Mouse (Mus musculus): ENCODE measurements at regions not wholly inside any gene's neighbourhood (a gene's known extent, or its start where the extent isn't known, plus 50 kb on each side); places are given as distances from the start of the nearest gene placed in this dataset.

DNA sequence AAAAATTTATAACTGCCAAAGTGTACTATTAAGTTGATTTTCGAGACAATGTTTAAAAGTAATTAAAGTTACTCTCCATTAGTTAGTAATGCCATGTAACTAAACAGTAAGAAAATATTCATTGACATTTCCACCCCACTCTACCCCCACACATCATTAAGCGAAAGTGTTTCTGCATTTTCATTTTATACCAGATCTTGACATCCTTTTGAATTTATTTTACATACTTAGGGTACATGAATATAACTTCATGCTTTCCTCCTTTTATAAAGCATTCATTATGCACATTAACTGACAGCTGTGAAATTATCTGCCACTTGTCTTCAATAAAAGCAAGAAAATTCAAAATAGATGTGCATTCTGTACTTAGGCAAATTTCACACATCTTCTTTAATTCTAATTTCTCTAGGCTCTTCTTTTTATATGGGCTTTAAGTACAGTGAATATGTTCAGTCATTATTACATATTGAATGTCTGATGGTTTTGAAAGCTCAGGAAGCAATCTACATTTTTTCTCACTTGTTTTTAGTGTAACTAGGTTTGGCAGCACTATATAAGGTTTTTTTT is 526.5 kb downstream of the Epha5 start:
- Histone ChIP-seq H3K9ac (replicated peaks) (no peak overlapping the region), H3K36me3 (no peaks in the 10 kb centered on the region), H3K4me1 (no peaks in the 10 kb centered on the region), H3K9me3 (no peaks in the 10 kb centered on the region), H3K27ac (replicated peaks) (no peak overlapping the region), H3K4me3 (no peak overlapping the region), H3K4me2 (replicated peaks) (no peak overlapping the region), H3K27me3 (no peaks in the 10 kb centered on the region)
- ATAC-seq (ENCODE audit: low FRiP score, low read depth), result no peak
- 72% methylated on average over 2 of the region's 2 CpGs for WGBS

DNA sequence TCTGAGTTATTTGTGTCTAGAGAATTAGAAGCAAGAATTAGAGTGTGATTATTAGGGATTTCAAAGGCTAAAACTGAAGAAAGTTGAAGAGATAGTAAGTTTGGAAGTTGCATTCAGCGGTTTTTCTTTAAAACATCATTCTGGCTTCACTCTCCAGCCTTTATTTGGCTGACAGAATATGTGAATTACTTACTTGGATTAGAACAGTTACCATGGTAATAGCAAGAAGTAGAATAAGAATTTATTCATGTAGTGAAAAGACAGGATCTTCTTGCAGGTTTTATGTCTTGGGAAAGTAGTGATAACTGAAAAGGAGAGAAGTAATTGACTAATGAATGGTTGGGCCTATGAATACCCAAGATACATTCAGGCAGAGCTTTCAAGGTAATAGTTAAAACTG is 517.1 kb upstream of the Tecrl start:
- no peak overlapping the region for H3K9ac ChIP-seq (replicated peaks)
- no peak for ATAC-seq (ENCODE audit: low FRiP score, low read depth)
- no peaks in the 10 kb centered on the region for H3K9me3 ChIP-seq
- no peak overlapping the region for H3K4me2 ChIP-seq (replicated peaks)
- H3K4me3 ChIP-seq, result no peak overlapping the region
- H3K4me1 ChIP-seq, result no peaks in the 10 kb centered on the region
- no peaks in the 10 kb centered on the region for H3K36me3 ChIP-seq
- H3K27ac ChIP-seq (replicated peaks), result no peak overlapping the region
- 14% methylated on average over 1 of the region's 1 CpGs for WGBS
- H3K27me3 ChIP-seq, result no peaks in the 10 kb centered on the region

DNA sequence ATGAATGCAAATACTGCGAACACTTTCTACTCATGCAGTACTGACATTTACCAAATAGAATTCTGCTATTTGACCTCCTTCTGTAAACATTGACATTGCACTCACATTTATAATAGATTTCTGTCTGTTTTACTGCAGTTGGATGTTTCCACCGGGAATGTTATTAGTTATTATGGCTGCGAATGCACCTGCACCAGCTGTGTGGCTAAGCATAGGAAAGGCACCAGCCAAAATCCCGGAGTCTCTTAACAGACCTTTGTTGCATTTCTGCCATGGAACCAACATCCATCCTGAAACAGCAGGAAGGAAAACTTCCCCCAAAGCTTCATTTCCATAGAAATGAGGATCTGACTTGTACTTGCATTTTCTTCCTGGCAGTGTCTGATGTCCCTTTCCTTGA is 513.4 kb upstream of the Tecrl start:
- Histone ChIP-seq H3K4me3 (no peak overlapping the region), H3K27ac (replicated peaks) (no peak overlapping the region), H3K4me2 (replicated peaks) (no peak overlapping the region), H3K9ac (replicated peaks) (no peak overlapping the region), H3K9me3 (no peaks in the 10 kb centered on the region), H3K36me3 (no peaks in the 10 kb centered on the region), H3K4me1 (no peaks in the 10 kb centered on the region), H3K27me3 (no peaks in the 10 kb centered on the region)
- 71% methylated on average over 4 of the region's 4 CpGs for WGBS
- no peak for ATAC-seq (ENCODE audit: low FRiP score, low read depth)

DNA sequence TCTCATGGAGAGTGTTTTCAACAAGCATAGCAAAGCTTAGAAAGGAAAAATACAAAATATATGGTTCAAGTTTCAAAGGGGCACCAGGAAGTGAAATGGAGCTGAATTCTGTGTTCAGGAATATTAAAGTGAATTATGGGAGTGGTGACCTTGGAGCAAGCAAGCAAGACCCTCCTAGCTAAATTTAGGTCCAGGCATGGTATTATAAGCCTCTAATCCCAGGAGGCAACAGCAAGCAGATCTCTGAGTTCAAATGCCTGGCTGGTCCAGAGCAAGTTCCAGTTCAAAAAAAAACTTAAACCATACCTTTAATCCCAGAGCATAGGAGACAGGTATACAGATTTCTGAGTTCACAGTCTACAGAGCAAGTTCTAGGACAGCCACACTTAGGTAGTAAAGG is 506.7 kb upstream of the Tecrl start:
- Histone ChIP-seq H3K9ac (replicated peaks) (no peak overlapping the region), H3K4me2 (replicated peaks) (no peak overlapping the region), H3K27me3 (no peaks in the 10 kb centered on the region), H3K36me3 (no peaks in the 10 kb centered on the region), H3K9me3 (no peaks in the 10 kb centered on the region), H3K4me1 (no peaks in the 10 kb centered on the region), H3K27ac (replicated peaks) (no peak overlapping the region), H3K4me3 (no peak overlapping the region)
- no peak for ATAC-seq (ENCODE audit: low FRiP score, low read depth)

DNA sequence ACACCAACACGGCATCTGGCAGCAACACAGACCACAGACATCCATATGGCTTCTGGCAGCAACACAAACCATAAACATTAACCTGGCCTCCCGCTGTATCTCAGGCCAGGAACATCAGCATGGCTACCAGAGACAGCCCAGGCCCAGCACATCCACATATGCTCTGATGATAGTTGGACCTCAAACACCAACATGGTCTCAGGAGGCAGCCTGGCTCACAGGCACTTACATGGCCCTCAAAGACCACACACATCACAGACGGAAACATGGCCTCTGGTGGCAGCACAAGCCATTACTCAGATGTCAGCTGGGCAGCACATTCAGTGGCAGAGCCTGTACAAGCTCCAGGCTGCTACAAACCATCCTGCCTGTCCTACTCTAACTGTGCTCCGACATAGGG is 497.0 kb upstream of the Tecrl start:
- 90% methylated on average over 4 of the region's 4 CpGs for WGBS
- Histone ChIP-seq H3K4me3 (no peak overlapping the region), H3K27me3 (no peaks in the 10 kb centered on the region), H3K9ac (replicated peaks) (no peak overlapping the region), H3K36me3 (no peaks in the 10 kb centered on the region), H3K4me1 (no peaks in the 10 kb centered on the region), H3K4me2 (replicated peaks) (no peak overlapping the region), H3K9me3 (no peaks in the 10 kb centered on the region), H3K27ac (replicated peaks) (no peak overlapping the region)
- no peak for ATAC-seq (ENCODE audit: low FRiP score, low read depth)

DNA sequence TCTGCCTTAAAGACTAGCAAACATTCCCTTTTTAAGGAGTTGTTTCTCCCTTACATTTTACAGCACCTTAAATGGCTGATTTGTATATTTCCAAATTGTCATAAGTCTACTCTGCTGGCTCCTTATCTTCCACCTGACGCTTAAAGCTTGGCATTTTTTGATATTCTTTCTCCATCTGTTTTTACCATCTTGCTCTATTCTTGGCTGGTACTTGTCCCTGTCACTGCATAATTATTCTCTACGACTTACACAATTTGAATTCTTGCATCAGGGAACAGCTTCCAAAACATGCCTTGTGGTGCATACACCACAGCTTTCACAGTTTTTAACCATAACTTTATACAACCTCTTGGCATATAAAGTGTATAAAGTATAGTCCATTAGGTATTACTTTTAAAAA is 471.6 kb upstream of the Tecrl start:
- no peak overlapping the region for H3K27ac ChIP-seq (replicated peaks)
- no peaks in the 10 kb centered on the region for H3K4me1 ChIP-seq
- no peak overlapping the region for H3K4me2 ChIP-seq (replicated peaks)
- ATAC-seq (ENCODE audit: low FRiP score, low read depth), result no peak
- no peak overlapping the region for H3K4me3 ChIP-seq
- H3K27me3 ChIP-seq, result no peaks in the 10 kb centered on the region
- H3K9ac ChIP-seq (replicated peaks), result no peak overlapping the region
- WGBS, result 93% methylated on average over 2 of the region's 2 CpGs
- no peaks in the 10 kb centered on the region for H3K9me3 ChIP-seq
- H3K36me3 ChIP-seq, result no peaks in the 10 kb centered on the region

DNA sequence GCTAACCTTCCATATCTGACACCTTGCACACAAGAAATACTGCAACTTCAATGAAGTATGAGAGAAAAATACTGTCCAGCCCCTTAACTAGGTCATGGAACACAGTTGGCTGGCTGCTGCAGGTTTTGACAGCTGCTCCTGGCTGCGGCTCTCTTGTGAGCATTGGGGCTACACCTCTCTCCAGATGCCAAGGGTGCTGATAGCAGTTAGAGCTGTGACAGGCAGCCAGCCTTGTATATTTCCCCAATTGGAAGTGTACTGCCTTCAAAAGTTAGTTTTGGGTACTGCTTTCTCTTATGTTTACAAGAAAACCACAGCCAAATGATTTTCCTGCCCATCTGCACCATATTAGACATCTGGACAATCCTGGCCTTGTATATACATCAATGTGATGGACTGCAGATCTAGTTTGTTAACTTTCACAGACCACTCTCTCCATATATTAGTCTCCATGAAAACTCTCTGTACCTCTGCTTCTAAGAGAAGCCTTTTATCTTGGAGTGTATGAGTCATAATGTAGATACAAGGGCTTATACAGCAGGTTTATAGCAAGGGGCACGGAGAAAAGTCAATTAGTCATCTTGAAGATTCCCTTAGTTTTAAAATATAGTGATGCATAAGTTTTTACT is 470.0 kb upstream of the Tecrl start:
- WGBS, result 85% methylated on average over 2 of the region's 2 CpGs

DNA sequence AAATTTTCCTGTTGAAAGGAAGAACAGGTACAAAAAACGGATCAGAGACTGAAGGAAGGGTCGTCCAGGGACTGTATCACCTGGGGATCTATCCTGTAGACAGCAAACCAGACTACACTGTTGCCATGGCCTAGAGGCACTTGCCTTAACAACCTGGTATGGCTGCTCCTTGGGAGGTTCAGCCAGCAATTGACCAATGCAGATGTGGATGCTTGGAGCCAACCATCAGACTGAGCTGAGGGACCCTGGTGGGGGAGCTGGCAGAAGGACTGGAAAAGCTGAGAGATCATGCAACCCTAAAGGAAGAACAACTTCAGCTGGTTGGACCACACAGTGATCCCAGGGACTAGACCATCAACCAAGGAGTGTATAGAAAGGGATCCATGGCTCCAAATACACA is 456.3 kb upstream of the Tecrl start:
- H3K4me3 ChIP-seq, result no peak overlapping the region
- no peak for ATAC-seq (ENCODE audit: low FRiP score, low read depth)
- no peak overlapping the region for H3K4me2 ChIP-seq (replicated peaks)
- no peaks in the 10 kb centered on the region for H3K9me3 ChIP-seq
- no peak overlapping the region for H3K27ac ChIP-seq (replicated peaks)
- no peaks in the 10 kb centered on the region for H3K36me3 ChIP-seq
- 72% methylated on average over 2 of the region's 2 CpGs for WGBS
- no peak overlapping the region for H3K9ac ChIP-seq (replicated peaks)
- H3K27me3 ChIP-seq, result no peaks in the 10 kb centered on the region
- no peaks in the 10 kb centered on the region for H3K4me1 ChIP-seq

More for the DNA sequence above, 470.0 kb upstream of the Tecrl start:
- Histone ChIP-seq H3K36me3 (no peaks in the 10 kb centered on the region), H3K4me3 (no peak overlapping the region), H3K27me3 (no peaks in the 10 kb centered on the region), H3K9me3 (no peaks in the 10 kb centered on the region), H3K4me1 (no peaks in the 10 kb centered on the region), H3K4me2 (replicated peaks) (no peak overlapping the region), H3K27ac (replicated peaks) (no peak overlapping the region), H3K9ac (replicated peaks) (no peak overlapping the region)
- ATAC-seq (ENCODE audit: low FRiP score, low read depth), result no peak

DNA sequence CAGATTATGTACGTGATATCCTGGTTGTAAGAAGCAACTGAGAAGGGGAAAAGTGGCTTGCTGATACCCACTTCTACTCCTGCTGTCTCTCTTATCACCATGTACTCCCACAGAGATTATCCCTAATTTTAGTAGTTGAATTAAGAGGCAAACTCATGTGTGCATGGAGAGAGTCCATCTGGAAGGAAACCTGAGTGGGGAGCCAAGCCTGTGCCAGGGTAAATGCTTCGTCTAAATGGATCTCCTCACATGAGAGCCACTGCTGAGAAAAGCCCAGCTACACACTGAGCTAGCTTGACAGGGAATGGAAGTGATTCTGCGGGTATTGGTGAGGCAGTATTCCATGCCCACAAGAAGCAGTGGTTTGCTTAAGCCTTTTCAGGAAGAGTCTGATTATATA is 445.0 kb upstream of the Tecrl start:
- WGBS, result 79% methylated on average over 3 of the region's 3 CpGs
- no peak for ATAC-seq (ENCODE audit: low FRiP score, low read depth)
- Histone ChIP-seq H3K36me3 (no peaks in the 10 kb centered on the region), H3K27me3 (no peaks in the 10 kb centered on the region), H3K4me1 (no peaks in the 10 kb centered on the region), H3K4me3 (no peak overlapping the region), H3K9me3 (no peaks in the 10 kb centered on the region), H3K9ac (replicated peaks) (no peak overlapping the region), H3K27ac (replicated peaks) (no peak overlapping the region), H3K4me2 (replicated peaks) (no peak overlapping the region)

DNA sequence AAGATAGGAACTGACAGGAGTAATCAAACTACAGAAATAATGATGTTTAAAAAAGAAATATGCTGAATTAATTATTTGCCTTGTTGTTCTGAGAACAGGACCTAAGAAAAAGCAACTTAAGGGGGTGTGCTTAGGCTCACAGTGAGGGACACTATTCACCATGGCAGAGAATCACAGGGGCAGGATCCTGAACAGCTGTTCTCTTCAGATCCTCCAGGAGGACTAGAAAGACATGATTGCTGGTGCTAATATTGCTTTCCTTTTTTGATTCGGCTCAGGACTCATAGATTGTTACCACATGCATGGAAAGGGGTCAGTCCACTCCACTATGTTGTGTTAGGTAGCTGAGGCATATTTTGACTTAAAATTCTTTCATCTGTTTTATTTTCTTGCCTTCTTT is 425.4 kb upstream of the Tecrl start:
- WGBS, result 10% methylated on average over 1 of the region's 1 CpGs
- Histone ChIP-seq H3K27me3 (no peaks in the 10 kb centered on the region), H3K4me3 (no peak overlapping the region), H3K9ac (replicated peaks) (no peak overlapping the region), H3K4me1 (no peaks in the 10 kb centered on the region), H3K9me3 (no peaks in the 10 kb centered on the region), H3K36me3 (no peaks in the 10 kb centered on the region), H3K27ac (replicated peaks) (no peak overlapping the region), H3K4me2 (replicated peaks) (no peak overlapping the region)
- ATAC-seq (ENCODE audit: low FRiP score, low read depth), result peak; percentile 57

DNA sequence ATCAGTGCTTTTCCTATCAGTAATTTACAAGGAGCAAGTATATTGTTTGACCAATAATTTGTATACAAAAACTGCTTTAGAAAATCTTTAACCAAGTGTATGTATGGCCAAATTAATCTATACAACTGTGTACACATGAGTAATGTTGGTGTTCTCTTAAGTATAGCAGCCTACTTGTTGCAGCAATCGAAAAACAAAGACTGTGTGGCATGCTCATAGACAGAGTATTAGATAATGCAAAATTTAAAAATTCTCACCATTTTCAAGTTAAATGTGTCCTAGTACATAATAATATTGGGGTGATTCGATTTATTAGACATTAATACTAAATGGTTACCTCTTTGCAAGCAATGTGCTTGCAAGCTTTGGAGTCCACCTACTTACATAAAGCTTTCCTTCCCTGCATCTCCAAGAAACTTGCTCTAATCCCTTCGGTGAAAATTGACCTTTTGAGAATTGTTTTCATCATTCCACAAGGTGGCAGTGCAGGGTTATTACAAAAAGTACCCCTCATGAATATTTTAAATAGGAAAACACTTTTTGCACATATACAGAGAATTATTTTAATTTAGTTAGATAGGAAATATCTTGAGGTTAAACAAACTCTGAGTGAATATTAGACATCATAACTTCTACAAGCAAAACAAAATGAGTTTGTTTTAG is 423.4 kb upstream of the Tecrl start:
- H3K4me1 ChIP-seq, result no peaks in the 10 kb centered on the region
- no peaks in the 10 kb centered on the region for H3K27me3 ChIP-seq
- no peaks in the 10 kb centered on the region for H3K36me3 ChIP-seq
- no peak overlapping the region for H3K27ac ChIP-seq (replicated peaks)
- ATAC-seq (ENCODE audit: low FRiP score, low read depth), result no peak
- no peak overlapping the region for H3K4me3 ChIP-seq
- 28% methylated on average over 3 of the region's 3 CpGs for WGBS
- H3K9me3 ChIP-seq, result no peaks in the 10 kb centered on the region
- H3K4me2 ChIP-seq (replicated peaks), result no peak overlapping the region
- no peak overlapping the region for H3K9ac ChIP-seq (replicated peaks)

DNA sequence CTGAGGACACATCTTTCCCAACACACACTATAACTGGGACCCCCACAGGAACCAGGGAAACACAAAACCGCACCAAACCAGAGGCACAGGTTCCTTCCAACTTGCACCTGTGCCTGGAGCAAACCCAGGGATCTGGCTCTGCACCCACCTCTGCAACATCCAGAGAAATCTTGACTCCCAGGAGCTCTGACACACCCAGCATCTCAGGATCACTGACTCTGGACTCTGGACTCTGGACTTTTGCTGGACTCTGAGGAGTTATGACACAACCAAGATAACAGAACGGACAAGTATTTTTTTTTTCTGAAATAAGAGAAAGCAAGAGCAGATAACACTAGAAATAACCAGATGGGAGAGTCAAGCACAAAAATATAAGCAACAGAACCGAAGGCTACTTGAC is 386.9 kb upstream of the Tecrl start:
- no peaks in the 10 kb centered on the region for H3K36me3 ChIP-seq
- H3K4me3 ChIP-seq, result no peak overlapping the region
- H3K4me1 ChIP-seq, result no peaks in the 10 kb centered on the region
- H3K9ac ChIP-seq (replicated peaks), result no peak overlapping the region
- H3K4me2 ChIP-seq (replicated peaks), result no peak overlapping the region
- H3K27ac ChIP-seq (replicated peaks), result no peak overlapping the region
- no peaks in the 10 kb centered on the region for H3K9me3 ChIP-seq
- WGBS, result 81% methylated on average over 3 of the region's 3 CpGs
- ATAC-seq (ENCODE audit: low FRiP score, low read depth), result no peak
- no peaks in the 10 kb centered on the region for H3K27me3 ChIP-seq

DNA sequence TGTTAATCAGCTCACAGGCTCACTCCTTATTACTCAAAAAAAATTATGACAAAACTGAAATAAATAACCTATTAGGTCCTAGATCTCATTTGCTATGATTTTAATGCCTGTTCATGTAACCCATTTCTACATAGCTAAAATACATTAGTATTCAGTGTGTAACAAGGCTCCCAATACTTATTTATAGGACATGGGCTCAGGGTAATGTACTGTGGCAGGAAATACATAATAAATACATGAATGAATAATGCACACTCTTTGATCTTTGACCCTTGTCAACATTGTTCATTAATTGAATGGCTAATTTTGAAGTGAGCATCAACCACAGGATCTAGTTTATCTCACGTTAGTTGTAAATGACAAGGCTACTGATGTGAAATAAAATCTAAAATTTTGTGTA is 340.4 kb upstream of the Tecrl start:
- Histone ChIP-seq H3K27ac (replicated peaks) (no peak overlapping the region), H3K27me3 (no peaks in the 10 kb centered on the region), H3K4me3 (no peak overlapping the region), H3K4me2 (replicated peaks) (no peak overlapping the region), H3K9me3 (no peaks in the 10 kb centered on the region), H3K9ac (replicated peaks) (no peak overlapping the region), H3K4me1 (no peaks in the 10 kb centered on the region), H3K36me3 (no peaks in the 10 kb centered on the region)
- WGBS, result 66% methylated on average over 1 of the region's 1 CpGs
- ATAC-seq (ENCODE audit: low FRiP score, low read depth), result no peak
